Mouse (Mus musculus): ENCODE results near the gene Ispd.
"Not testable (repeated sequence)": the region's sequence is repeated elsewhere in the genome, so short reads cannot be mapped to it uniquely, and the experiment has no call there.

Ispd gene

GRCm38 (mm10) chr12:36381441-36382340, at the start of gene Ispd, which contains the start of gene D630036H23Rik:
TSS of gene Ispd (plus strand) at chr12:36381450.
TSS of gene D630036H23Rik (minus strand) at chr12:36382181.
- DNase-seq (ENCODE audit: extremely low spot score): peak; percentile 81

DNA sequence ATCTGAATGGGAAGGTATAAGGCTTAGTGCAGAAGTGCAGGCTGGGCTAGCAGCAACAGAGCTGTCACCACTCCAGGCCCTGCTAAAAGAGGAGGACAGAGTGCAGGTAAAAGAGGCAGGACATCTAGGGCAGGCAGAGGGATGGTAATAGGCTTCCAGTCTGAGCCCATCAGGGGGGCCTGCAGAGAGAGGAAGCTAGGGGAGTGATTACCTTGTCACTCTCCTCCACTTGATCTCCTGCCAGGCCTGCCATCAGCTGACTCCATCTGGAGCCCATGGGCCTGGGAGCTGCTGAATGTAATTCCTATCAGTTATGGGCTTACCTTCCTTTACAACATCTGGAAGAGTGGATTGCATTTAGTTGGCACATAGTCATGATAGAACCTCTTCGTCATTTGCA, 48.6 kb upstream of the Ispd start:
- no peak for DNase-seq (ENCODE audit: extremely low spot score)

DNA sequence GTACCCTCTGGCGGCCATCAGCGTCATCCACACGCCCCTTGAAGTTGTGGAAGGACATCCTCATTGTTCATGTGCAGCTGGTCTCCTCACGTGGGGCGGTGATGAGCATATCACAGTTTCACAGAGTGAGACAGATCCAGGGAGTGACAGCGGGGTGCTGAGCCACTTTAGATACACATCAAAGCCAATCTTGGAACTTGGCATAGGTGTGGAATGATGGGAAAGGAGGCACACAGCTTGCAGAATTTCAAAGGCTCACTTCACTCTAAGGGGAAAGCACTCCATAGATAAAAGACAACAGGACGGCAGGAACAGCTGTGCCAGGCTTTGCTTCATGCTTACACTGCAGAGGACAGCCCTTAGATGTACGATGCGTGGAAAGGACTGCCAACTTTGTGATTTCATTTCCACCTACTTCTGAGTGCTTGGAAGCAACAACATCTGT, 47.4 kb upstream of the Ispd start:
- no peak for DNase-seq (ENCODE audit: extremely low spot score)

DNA sequence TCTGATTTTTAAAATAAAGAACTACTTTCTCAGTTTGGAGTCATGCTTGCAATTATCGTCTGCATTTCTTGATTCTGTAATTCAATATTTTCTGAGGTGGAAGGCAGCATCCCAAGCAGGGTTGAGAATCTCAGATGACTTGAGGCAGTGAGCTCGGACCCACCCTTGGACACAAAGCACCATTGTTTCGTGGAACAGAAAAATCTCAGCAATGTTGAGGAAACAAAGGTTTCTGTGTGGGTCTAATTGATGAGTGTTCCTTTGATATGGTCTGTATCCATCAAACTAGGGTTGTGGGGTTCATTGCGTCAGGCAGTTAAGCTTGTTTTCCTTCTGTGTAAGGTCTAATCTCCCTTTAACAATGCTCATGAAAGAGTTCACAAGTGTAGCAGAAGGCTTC, 37.1 kb upstream of the Ispd start:
- DNase-seq (ENCODE audit: extremely low spot score): peak; percentile 1

DNA sequence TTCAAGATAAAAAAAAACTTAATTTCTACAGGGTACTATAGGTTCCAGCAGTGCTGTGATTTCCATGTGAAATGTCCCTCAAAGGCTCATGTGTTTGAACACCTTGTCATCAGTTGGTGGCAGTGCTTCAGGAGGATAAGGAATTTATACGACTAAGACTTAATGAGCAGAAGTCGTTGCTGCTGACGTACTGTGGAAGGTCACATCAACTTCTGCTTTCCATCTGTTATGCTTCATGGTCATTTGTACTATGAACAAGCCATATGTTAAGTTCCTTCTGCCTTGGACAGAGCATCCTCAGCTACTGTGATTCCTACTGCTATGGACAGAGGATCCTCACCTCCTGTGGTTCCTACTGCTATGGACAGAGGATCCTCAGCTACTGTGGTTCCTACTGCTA, 21.2 kb upstream of the Ispd start:
- no peak for DNase-seq (ENCODE audit: extremely low spot score)

DNA sequence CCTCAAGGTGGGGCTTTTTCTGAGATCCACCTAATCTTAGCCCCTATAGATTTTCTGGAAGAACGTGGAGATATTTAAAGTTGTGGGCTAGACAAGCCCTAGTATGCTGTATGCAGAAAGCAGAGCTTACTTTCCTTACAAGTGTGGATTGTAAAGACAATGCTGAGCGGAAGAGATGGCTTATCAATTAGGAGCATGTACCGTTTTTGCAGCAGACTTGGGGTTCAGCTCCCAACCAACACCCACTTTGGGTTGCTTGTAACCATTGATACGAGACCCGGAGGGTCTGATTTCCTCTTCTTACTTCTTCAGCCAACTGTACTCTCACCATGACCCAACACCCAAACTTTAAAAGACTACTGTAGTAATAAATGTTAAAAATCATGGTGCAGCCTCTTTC, 20.6 kb upstream of the Ispd start:
- DNase-seq (ENCODE audit: extremely low spot score): no peak

GRCm38 (mm10) chr12:36364013-36364412, 17.2 kb upstream of the Ispd start:
- no peak for DNase-seq (ENCODE audit: extremely low spot score)

DNA sequence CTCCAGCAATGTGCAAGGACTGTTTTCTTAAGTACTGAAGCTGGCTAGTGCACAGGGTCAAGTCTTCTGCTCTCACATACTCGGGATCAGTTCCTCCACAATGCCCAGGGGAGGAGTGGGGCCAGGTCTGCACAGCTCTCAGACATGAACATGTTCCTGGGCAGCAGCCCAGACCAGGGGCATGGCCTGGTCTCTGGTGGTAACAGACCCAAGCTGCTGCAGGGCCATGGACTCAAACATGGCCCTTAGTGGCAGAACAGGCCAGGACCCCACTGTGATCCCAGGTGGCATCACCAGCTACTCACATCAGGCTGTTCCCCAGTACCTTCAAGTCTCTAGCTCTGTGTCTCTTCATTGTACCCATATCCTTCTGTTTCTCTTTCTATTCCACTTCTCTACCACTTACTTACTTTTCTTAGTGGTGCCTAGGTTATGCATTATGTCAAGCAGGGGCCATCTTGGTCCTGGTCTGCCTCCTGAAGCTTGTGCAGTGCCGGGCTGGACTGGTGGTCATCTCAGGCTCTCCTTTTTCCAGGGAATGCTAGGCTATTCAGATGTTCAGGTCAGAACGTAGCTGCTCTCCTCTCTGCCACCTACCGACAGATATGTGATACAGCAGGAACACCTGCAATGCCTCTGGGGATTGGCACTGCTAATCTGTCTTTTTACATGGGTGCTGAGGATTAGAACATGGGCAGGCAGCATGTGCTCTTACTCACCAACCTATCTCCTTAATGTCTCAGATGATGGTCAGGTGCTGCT, 7.8 kb upstream of the Ispd start:
- DNase-seq (ENCODE audit: extremely low spot score): no peak

- not testable (repeated sequence) for DNase-seq (ENCODE audit: extremely low spot score)
Observed at GRCm38 (mm10) chr12:36376391-36376790, 4.9 kb upstream of the Ispd start.

GRCm38 (mm10) chr12:36380254-36380653, 996 bp upstream of the Ispd start:
- DNase-seq (ENCODE audit: extremely low spot score): no peak

DNA sequence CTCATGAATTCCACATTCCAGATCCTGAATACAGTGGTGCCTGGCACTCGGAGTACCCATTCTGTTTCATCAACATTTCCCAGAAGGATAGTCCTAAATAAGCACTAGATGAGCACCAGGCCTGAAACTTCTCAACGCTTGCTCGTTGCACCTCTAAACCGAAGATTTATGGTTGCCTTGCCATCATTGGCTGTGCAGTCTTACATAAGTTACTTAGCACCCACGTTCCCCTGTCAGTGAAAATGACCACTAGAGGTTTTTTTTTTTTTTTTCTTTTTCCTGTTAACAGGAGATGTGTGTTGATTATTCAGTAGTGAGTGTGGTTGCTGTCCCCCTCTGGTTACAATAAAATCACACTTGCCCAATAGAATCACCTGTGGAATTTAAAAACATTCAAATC, 444 bp upstream of the Ispd start:
- peak; percentile 33 for DNase-seq (ENCODE audit: extremely low spot score)

GRCm38 (mm10) chr12:36385386-36385785, 4.1 kb downstream of the Ispd start:
- no peak for DNase-seq (ENCODE audit: extremely low spot score)

- DNase-seq (ENCODE audit: extremely low spot score): no peak
Observed at GRCm38 (mm10) chr12:36386991-36387390, 5.7 kb downstream of the Ispd start.

GRCm38 (mm10) chr12:36395115-36395514, 13.9 kb downstream of the Ispd start:
- DNase-seq (ENCODE audit: extremely low spot score): no peak

- peak; percentile 10 for DNase-seq (ENCODE audit: extremely low spot score)
Observed at GRCm38 (mm10) chr12:36423677-36424076, 42.4 kb downstream of the Ispd start.

- no peak for DNase-seq (ENCODE audit: extremely low spot score)
Observed at GRCm38 (mm10) chr12:36425258-36425657, 44.0 kb downstream of the Ispd start.

DNA sequence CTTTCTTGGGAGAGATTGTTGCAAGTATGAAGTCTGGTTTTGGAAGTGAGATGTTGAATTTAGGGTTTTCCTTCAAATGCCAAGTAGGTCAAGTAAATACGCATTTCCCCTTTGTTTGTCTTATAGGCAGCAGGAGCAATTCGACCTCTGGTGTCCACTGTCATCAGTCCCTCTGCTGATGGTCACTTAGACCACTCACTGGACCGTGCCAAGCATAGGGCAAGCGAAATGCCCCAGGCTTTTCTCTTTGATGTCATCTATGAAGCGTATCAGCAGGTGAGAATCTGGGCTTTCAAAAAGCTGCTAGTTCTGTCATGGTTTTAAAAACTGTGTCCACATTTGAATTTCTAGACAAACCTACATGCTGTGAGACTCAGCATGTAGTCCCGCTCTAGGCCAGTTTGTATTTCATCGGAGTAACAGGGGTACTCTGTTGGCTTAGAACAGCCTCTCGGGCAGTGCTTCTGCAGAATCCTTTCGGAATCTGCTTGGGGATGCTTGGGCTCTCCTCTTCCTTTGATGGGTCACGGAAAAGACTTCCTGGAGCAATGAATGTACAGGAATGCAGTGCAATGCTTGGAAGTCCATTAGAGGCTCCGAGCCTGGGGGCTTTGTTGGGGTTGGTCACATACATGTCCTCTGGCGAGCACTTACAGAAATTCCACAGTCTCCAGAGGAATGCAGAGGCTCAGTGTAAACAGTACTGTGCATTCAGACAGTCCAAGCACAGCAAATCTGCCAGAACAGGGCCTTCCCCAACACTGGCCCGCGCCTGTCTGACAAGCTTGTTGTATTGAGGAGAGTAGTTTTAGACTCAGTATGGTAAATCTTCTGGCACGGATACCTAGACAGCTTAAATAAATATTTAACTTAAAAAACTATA, 45.2 kb downstream of the Ispd start:
- peak; percentile 35 for DNase-seq (ENCODE audit: extremely low spot score)

DNA sequence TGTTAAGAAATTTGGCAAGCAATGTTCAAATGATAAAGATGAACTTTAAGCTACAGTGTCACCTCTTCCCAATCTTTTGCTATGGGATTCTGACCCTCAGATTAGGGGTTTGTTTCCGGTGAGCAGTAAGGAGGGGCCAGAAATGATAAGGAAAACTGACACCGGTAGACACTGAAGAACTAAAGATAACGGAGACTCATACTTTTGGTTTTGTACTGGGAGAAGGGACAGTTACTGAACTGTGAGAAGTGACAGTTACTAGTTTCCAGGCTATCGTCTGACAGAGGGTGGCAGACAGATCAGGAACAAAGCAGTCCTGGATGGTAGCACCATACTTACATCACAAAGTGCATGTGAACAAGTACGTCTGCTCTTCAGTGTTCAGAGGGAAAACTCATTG, 55.7 kb downstream of the Ispd start:
- DNase-seq (ENCODE audit: extremely low spot score): no peak

DNA sequence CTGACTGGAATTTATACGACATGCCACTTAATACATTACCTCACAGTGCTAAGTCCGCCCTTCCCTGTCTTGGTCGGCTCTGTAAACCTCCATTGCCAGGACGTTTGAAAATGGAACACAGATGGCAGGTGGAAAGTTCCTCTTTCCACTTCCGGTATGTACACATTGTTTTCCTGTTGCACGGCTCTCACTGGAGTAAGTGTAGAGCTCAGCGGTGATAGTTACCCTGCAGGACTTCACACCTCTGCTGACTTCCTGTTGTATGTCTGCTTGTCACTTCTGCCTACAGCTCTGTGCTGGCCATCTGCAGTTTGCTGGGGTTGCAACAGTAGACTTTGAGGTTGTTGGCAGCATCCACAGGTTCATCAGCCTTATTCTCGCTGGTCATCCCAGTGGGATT, 58.1 kb downstream of the Ispd start:
- no peak for DNase-seq (ENCODE audit: extremely low spot score)

GRCm38 (mm10) chr12:36456002-36456401, 74.8 kb downstream of the Ispd start:
- DNase-seq (ENCODE audit: extremely low spot score): no peak

- no peak for DNase-seq (ENCODE audit: extremely low spot score)
Observed at GRCm38 (mm10) chr12:36457726-36458125, 76.5 kb downstream of the Ispd start.

All from embryo, embryonic 9.5 days (tissue).